Mouse (Mus musculus) adrenal gland, postnatal 25 days (tissue): ENCODE measurements around the gene Bax. TPM values are rescaled to one million over a fixed set of nuclear protein-coding genes. Genes with fewer than 3 reads are reported as not detected.

Experiments used
- DNase-seq: peaks from one replicate; pipeline ENCODE4 v3.0.0; 2021; ENCODE audit warnings: mixed read lengths
- total RNA-seq: library from RNA; stranded (reverse); gene quantifications from 2 replicates; pipeline ENCODE4 v1.2.3, GENCODE M21; 2021

Bax gene
- total RNA-seq, 1 experiment from 2014 or later: 68.8 TPM

DNA sequence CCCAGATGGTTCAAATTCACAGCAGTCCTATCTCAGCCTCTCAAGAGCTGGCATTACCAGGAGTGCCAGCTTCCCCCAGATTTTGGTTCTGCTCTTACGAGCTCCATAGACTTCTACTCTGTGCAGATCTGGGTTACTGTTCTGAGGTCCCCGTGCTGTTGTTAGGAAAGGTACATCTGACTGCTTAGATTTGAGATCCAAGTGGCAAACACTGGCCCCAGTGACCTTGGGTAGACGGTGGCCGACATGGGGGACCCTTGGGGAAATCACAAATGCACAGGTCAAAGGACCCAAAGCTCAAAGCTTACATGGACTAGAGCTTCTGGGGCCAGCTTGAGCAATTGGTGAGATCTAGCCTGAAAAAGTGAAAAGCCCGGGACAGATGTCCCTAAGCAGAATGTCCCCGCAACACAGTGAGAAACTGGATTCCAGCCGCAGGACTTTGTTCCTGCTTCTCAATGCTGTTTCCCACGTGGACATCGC, 9.9 kb downstream of the Bax start:
- no peak for DNase-seq

DNA sequence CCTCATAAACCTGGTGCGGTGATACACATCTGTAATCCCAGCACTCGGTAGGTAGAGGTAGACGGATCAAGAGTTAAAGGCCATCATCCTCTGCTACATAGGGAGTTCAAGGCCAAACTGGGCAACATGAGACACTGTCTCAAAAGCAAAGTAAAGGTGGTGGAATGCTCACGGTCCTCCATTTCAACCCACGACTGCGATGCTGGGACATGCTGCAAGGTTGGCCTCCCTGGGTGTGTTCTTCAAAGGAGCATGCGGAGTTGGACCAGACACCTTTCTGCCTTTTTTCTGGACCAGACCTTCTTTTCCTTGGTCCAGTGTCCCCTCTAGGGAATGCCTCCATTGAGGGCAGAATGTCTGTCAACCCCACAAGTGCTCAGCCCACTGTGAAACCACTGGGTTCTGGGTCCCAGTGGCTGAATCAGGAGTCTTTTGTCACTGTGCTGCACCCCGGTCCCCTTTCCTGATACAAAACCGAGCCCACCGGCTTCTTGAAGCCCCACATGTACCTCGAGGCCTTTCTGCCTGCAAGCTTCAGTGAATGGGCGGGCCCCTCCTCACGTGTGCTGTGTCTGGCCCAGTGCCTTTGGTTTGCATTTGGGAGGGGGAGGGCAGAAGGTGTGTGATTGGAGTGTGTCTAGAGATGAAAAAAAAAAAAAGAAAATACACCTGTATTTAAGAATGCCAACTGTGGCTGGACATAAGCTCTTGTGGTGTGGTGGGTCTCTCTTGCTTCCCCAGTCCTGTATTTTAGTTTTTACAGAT, 10.6 kb downstream of the Bax start:
- DNase-seq: no peak

DNA sequence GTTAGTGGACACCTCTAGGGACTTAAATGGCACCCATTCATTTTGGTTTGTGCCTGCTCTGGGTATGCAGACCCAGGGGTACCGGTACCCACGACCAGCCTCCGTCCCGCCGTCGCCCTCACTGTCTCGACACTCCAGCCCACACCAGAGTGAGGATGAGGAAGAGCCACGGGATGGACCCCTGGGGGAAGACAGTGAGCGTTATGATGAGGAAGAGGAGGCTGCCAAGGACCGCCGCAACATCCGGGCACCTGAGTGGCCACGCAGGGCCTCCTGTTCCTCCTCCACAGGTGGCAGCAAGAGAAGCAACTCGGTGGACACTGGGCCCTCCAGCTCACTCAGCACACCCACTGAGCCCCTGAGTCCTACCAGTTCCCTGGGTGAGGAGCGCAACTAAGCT, 11.7 kb downstream of the Bax start:
- DNase-seq: no peak

DNA sequence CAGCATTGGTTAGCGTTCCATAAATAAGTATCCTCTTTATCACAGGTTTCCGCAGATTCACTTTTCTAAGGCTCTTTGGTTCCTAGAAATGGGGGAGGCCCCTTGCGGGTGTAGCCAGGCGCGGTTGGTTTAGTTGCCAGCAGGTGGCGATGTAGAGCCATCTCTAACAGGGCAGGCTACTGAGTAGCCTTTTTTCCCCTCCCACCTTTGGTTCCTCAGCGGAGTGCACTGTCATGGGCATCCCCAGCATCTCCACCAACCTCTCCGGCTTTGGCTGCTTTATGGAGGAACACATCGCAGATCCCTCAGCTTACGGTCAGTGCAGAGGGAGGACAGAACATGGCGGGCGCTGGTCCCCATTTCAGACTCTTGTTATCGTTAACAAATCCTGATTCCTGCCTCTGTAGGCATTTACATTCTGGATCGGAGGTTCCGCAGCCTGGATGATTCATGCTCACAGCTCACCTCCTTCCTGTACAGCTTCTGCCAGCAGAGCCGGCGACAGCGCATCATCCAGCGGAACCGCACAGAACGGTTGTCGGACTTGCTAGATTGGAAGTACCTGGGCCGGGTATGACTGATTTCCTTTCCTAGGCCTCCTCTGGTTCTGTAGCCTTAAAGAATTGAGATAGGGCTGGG, 15.2 kb downstream of the Bax start:
- DNase-seq: peak; percentile 87

DNA sequence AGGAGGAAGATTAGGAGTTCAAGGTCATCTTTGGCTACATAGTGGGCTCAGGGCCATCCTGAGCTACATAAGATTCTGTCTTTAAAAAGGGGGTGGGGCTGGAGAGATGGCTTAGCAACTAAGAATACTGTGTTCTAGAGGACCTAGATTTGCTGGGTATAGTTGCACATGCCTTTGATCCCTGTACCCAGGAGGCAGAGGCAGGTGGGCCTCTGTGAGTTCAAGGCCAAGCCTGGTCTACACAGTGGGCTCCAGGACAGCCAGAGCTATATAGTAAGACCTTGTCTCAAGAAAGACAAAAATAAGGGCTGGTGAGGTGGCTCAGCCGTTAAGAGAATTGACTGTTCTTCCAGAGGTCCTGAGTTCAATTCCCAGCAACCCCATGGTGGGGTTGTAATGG, 16.7 kb downstream of the Bax start:
- DNase-seq: no peak

DNA sequence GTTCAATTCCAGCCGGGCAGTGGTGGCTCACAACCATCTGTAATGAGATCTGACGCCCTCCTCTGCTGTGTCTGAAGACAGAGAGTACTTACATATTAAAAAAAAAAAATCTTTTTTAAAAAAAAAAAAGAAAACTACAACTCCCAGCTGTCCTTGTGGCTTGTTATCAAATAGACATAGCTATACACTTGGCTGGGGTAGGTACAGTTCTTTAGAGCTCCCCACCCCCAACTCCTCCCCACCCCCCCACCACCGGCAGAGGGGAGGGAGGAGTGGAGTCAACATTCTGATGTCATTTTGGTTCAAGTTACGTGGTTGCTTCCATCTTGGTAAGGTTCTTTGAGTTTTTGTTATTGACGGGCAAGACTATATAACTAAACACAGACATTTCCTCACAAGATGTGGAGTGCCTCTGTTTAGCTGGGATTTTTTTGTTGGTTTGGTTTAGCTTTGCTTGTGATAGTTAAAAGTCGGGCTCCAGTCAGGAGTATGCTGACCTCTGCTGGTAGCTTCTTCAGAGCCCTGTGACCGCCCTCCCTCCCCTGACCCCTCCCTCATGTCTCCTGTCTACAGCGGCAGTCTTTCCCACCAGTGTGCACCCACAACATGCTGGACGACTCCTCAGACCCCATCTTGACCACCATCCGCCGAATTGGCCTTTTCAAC, 19.2 kb downstream of the Bax start:
- no peak for DNase-seq

DNA sequence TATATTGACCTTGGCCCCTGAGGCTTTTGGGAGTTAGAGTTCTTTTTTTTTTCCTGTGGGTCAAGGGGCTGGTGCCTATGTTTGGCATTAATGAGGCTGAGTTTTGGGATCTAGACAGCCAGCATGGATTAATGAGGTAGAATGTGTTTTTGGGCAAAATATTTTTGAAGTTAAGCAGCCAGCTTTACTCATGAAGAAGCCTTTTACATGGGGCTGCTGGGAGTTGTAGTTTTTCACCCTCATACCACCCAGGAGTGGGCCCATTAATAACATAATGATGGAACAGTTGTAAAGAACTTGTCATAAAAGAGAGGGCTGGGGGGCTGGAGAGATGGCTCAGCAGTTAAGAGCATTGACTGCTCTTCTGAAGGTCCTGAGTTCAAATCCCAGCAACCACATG, 20.1 kb downstream of the Bax start:
- DNase-seq: no peak

DNA sequence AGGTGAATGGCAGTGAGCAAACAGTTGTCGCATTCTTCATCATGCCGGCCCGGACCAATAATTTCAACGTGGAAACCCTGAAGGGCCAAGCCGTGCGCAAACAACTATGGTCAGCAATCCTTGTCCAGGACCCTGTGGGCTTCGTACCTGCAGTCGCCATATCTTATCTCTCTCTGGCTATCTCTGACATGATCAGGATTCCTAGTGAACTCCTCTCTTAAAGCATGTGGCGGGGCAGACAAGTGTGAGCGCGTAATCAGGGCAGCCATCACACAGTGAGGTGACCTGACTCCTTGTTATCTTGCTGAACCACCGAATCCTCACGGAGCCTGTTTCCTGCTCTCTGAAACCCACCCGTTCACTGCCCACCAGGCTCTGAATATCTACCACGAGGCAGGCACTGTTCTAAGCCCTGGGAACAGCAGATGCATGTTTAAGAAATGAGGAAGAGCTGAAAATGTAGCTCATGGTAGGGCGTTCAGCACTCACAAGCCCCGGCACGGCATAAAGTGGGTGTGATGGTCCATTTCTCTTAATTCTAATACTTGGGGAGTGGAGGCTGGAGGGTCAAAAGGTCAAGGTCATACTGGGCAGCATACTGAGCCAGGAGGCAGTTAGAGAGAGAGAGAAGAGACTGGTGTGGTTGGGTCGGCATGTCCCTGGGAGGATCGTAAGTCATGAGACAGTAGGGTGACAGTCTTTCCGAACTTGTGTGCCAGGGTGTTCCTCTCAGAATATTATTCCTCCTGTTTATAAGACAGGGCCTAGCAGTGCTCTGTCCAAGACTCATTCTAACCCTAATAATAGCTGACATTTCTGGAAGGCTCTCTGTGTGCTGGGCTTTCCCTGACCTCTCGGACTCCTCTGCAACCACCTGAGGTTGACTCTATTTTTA, 22.9 kb downstream of the Bax start:
- DNase-seq: no peak

DNA sequence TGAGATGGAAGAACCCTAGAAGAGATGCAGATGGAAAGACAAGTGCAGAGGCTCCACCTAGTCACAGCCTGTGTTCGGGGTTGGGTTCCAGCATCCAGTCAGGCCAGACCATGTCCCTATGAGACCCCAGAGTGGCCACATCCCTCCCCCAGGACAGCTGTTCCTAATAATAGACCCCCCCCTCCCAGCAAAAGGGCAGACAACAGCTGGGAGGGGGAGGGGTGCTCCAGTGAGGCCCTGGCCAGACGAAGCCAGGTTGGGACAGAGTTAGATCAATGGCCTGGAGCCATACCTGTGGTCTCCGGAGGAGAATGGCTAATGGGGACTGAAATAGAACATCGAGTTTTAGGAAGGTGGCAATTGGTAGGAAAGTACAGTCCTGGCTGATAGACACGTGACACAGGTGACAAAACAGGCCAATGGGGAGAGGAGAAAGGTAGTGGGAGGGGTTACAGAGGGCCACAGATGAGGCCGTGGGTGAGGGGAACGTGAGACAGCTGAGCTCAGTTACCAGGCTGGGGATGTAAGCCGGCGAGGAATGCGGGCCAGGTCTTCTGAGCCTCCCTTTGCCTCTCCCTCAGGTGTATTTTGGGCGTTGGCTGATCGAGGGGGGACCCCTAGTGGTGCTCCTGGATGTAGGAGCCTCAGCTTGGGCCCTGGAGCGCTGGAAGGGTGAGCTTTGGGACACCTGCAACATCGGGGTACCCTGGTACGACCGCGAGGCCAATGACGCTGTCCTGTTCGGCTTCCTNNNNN, 29.0 kb downstream of the Bax start, which contains the start of gene Ruvbl2:
TSS of gene Ruvbl2 (minus strand) at position 576 of the 756 bp plus-strand sequence.
- no peak for DNase-seq

DNA sequence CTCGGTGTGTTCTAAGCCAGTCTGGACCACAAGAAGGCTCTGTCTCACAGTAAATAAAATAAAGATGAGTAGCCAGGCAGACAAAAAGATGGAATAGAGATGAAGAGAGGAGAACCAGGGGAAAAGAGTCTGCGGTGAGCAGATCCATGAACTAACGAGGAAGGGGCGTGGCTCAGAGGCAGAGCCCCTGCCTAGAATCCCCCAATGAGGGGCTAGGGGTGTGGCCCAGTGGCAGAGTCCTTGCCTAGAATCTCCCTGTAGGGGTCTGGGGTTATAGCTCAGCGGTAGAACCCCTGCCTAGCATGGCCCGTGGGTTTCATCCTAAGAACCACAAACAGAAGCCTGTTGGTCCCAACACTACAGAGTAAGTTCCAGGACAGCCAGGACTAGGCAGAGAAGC, 29.7 kb downstream of the Bax start:
- DNase-seq: no peak

DNA sequence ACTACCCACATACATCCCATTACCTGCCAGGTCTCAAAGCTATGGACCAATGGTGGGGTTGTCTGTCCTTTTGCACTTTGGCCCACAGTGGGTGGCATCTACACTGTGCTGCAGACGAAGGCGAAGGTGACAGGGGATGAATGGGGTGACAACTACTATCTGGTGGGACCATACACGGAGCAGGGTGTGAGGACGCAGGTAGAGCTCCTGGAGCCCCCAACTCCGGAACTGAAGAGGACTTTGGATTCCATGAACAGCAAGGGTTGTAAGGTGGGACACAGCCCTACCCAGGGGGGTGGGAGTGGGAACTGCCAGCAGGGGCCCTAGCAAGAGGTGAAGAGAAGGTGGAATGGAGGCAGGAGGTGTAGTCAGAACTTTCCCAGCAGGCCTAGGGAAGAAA, 30.3 kb downstream of the Bax start:
- no peak for DNase-seq

DNA sequence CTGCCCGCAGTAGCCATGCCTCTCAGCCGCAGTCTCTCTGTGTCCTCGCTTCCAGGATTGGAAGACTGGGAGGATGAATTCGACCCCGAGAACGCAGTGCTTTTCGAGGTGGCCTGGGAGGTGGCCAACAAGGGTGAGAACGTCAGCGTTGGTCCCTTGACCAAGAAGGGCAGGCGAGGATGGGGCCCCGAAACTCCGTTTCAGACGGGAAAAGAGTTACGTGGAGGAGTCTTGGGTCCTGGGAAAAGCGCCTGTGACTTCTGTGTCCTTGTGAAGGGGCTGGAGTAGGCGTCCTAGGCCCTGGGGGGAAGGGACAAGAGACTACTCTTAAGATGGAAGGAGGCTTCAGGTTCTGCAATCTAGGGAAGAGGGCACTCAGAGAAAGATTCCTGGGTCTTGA, 31.7 kb downstream of the Bax start:
- no peak for DNase-seq

DNA sequence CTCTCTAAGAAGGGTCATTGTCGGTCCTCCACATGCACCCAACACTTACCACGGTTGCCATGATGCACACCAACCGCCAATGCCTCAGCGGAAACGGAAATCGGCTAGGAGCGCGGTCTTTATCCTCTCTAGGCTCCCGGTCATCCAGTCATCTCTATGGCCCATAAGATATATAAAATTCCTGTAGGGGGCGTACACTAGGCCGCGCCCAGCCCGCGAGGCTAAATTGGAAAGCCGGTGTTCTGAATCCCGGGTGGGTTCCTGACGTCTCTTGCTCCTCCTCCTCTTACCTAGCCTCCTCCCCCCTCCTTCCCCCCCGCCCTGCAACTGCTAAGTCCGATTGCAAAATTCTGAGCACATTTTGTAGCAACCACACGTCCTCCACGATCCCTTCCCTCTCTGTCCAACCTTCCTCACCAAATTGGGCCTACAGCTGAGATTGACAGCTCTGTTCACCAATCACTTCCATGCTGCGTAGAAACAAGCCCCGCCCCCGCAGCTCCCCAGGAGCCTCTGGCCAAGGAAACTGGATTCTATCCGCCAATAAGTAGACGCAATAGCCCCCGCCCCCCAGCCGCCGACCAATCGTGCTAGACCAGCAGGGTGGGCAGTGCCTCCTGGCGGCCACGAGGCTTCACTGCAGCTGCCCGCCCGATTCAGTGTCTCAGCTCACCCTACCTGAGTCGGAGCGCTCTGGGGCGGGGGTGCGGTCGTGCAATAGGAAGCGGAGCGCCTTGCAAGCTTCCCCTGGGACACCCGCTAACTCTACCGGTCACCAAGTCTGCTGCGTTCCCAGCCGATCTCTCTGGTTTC, 32.3 kb downstream of the Bax start, which contains the start of gene Gys1:
TSS of gene Gys1 (plus strand) at position 642 of the 813 bp plus-strand sequence.
- DNase-seq: peak; percentile 100

DNA sequence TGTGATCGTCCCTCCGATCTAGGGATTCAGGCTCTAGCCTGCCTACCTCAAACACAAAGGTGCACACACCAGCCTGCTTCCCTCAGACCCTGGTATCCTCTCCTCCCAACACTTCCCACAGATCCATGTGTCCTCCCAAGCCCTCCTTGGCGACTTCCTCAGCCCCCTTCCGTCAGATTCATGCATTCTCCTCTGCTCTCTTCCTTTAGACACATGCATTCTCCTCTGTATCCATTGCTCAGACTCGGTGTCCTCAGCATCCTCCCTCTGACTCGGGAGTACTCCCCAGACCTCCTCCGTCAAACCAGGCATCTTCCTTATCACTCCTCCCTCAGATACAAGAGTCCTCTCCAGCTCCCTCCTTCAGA, 32.9 kb downstream of the Bax start:
- DNase-seq: no peak

DNA sequence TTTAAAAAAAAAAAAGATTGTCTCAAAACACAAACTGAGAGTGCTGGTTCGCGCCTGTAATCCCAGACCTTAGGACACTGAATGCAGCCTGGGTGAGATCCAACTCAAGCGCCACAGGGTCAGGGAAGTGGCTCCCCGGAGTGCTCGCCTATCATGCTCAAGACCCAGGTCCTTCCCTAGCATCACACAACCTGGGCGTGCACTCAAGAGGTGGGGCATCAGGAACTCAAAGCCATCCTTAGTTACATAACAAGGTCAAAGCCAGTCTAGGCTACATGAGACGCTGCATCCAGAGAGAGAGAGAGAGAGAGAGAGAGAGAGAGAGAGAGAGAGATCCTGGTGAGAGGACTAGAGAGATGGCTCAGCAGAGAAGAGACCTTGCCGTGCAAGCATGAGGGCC, 40.1 kb downstream of the Bax start:
- DNase-seq: no peak

DNA sequence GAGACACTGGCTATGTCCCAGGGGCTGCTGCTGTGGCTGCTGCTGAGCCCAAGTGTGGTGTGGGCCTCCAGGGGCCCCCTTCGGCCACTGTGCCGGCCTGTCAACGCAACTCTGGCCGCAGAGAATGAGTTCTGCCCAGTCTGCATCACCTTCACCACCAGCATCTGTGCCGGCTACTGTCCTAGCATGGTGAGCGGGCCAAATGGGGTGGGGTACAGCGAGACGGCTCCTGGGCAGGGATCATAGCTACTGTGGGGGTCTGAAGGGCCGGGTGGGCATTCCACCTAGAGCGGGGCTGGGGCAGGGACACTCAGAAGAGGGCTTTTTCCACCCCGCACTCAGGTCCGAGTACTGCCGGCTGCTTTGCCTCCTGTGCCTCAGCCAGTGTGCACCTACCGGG, 45.5 kb downstream of the Bax start:
- DNase-seq: no peak

DNA sequence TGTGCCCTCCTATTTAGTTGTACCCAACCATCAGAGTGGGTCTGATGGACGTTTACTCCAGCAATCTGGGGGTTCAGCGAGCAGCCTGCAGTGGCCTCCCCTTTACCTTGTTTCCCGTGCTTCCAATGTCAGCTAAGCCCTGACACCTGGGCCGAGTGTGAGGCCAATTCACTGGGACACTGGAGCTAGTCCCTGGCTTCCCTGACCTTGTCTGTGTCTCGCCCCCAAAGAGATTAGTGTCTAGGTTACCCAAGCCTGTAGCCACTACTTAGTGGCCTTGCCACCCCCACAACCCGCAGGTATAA, 46.1 kb downstream of the Bax start, which contains the start of gene Lhb:
TSS of gene Lhb (plus strand) at position 206 of the 305 bp plus-strand sequence.
- DNase-seq: no peak

DNA sequence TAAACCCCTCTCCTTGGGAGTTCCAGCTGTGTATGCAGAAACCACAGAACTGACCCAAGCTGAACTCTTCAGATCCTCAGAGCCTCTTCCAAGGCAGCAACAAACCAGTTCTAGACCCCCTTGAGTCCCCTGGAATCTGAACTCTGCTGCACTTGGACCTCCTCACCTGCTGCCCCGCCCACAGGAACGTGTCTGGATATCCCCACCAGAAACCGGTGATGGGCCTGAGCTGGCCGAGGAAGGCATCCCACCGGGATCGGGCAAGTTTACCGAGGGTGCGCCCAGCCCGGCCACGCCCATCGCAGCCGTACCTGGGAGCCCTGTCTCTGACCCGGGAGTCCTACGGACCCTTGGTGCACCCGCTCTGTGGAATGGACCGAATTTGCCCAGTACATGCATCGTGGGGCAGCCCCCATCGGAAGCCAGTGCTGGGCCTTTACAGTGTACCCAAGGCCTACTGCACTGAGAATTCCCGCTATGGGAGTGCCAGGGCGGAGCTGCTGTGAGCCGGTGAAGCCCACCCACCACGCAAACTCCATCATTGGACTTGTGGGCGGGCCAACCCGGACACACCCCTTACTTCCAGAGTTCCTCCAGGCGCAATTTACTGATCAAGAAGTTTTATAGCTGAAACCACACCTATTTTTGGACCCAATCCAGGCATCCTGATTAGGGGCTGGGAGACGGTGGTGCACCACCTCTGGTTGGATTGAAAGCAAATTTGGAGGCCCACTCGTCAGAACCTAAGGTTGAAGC, 46.7 kb downstream of the Bax start:
- no peak for DNase-seq

DNA sequence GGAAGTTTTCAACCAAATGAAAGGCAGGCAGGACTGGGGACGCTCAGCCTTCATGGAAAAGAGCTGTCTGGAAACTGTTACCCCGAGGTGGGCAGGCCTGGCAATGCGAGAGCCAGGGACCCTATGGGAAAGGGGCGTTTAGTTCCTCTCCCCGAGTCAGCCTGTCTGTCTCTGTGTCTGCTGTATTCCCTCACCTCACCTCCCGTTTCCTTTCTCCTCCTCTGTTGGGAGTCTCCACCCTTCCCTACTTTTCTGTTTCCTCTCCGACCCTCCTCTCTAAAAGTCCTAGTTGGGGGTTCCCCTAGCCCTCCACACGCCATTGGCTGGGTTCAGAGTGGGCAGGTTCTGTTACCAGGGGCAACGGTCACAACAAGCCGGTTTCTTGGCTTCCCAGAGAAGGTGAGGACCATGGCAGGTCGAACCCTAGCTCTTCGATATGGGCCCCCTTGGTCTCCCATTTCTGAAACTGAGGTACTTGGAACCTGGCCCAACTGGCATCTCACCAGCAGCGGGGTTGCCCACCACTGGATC, 48.7 kb downstream of the Bax start:
- DNase-seq: no peak

DNA sequence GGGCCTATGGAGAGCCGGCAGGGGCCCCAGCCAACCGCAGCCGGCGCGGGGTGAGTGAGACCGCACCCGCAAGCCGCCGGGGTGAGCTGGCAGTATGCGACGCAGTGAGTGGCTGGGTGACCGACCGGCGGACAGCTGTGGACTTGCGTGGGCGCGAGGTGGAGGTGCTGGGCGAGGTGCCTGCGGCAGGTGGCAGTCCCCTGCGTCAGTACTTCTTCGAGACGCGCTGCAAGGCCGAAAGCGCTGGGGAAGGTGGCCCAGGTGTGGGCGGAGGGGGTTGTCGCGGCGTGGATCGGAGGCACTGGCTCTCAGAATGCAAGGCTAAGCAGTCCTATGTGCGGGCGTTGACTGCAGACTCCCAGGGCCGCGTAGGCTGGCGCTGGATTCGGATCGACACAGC, 51.1 kb downstream of the Bax start:
- DNase-seq: no peak
